Mouse (Mus musculus) R1 (cell line): ENCODE measurements at regions not wholly inside any gene's neighbourhood (a gene's known extent, or its start where the extent isn't known, plus 50 kb on each side); places are given as distances from the start of the nearest gene placed in this dataset.

Source experiments
- DNase-seq: peaks from one replicate; pipeline ENCODE4 v3.0.0-alpha.2; 2018; ENCODE audit warnings: low read depth, low spot score

- no peak for DNase-seq
Measured at GRCm38 (mm10) chr12:86579716-86580115, 98.8 kb upstream of the Vash1 start.

GRCm38 (mm10) chr12:86580132-86580718, 98.3 kb upstream of the Vash1 start:
- no peak for DNase-seq

GRCm38 (mm10) chr12:86582076-86582475, 96.4 kb upstream of the Vash1 start:
- DNase-seq = no peak

GRCm38 (mm10) chr12:86588010-86588409, 90.5 kb upstream of the Vash1 start:
- no peak for DNase-seq

GRCm38 (mm10) chr12:86592509-86592908, 86.0 kb upstream of the Vash1 start:
- no peak for DNase-seq

- no peak for DNase-seq
Measured at GRCm38 (mm10) chr12:86594647-86595046, 83.9 kb upstream of the Vash1 start.

- no peak for DNase-seq
Measured at GRCm38 (mm10) chr12:86600041-86600440, 78.5 kb upstream of the Vash1 start.

GRCm38 (mm10) chr12:86603521-86603920, 75.0 kb upstream of the Vash1 start:
- DNase-seq = no peak

GRCm38 (mm10) chr12:86612431-86613040, 66.0 kb upstream of the Vash1 start:
- DNase-seq = peak; percentile 63

- DNase-seq = peak; percentile 64
Measured at GRCm38 (mm10) chr12:86614156-86614555, 64.3 kb upstream of the Vash1 start.

GRCm38 (mm10) chr12:86616327-86616726, 62.2 kb upstream of the Vash1 start:
- DNase-seq = peak; percentile 17

GRCm38 (mm10) chr12:86624195-86624594, 54.3 kb upstream of the Vash1 start:
- no peak for DNase-seq

- DNase-seq = no peak
Measured at GRCm38 (mm10) chr12:86626684-86627083, 51.8 kb upstream of the Vash1 start.

GRCm38 (mm10) chr12:86628050-86628782, 50.3 kb upstream of the Vash1 start:
- no peak for DNase-seq
